Mouse (Mus musculus) layer of hippocampus, adult 11-12 months (tissue): ENCODE results near the gene Spag9.
A peak's percentile ranks its signal among the peaks of the same experiment; 100 is the strongest.

Experiments
- DNase-seq: peaks from one replicate; pipeline ENCODE4 v3.0.0; 2022; ENCODE audit warnings: low spot score

Gene Spag9

GRCm38 (mm10) chr11:94133344-94133955 lies 137.6 kb downstream of the Spag9 start:
- peak; percentile 85 for DNase-seq

DNA sequence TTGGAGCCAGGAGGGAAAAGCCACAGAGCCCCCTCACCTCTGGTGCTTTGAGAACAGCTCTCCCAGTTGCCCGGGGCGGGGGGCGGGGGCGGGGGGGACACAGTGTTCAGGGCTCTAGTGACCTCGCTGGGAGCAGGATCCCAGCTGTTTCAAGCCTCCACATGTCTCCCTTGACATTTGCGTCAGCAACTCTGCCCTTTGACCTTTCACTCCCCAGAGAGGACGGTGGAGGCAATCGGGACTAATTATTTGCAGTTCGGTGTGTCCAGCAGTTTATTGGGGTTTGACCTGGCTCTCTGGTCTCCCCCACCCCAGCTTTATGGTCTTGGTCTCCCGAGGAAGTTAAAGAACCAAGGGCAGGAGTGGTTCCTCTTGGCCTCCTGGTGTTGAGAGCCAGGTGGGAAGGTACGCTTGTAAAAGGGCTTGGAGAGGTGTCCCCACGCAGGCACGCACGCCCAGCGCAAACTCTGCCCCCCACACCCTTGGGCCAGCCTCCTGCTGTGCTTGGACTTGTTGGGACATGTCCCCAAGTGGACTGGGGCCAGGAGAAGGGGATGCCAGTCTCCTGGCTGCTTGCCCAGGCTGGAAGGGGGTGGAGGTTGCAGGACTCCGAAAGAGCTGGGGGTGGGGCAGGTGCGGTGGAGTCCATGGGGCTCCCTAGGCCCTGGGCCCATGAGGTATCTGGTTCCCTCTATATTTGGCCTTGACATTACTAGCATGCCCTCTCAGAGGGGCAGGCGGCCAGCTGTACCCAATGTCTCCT lies 138.4 kb downstream of the Spag9 start:
- DNase-seq, result no peak

DNA sequence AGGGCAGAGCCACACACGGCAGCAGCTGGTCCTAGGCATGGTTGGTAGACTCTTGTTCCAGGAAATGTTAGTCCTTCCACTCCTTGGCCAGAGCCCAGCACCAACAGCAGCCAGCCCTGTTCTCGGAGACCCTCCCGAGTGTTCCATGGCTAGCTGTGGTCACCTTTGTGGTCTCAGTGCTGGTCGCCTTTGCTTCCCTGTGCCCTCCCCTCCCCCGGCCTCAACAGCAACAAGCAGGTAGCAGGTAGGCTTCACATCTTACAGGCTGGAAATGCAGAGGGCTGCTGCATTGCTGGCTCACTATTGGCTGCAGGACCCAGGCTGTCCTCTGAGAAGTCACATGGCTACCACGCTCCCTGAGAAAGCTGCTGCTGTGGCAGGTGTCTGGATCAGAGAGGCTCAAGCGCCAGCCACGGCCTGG lies 139.7 kb downstream of the Spag9 start:
- no peak for DNase-seq

DNA sequence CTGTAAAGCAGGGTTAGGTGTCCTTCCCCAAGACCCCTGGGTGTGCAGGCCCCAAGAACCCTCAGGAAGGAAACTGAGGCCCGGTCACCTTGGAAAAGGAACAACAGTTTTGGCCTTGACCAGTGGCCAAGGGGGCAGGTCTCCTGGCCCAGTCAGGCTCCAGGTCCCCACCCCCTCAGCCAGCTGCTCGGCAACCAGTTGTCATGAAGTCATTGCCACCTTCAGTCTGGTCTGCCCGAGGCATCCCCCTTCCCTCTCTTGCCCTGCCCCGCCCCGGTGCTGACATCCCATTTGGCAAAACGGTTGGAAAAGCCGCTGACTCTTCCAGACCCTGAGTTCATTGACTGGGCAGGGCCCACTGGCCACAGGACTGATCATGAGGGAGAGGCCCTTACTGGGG lies 140.8 kb downstream of the Spag9 start:
- DNase-seq, result no peak

DNA sequence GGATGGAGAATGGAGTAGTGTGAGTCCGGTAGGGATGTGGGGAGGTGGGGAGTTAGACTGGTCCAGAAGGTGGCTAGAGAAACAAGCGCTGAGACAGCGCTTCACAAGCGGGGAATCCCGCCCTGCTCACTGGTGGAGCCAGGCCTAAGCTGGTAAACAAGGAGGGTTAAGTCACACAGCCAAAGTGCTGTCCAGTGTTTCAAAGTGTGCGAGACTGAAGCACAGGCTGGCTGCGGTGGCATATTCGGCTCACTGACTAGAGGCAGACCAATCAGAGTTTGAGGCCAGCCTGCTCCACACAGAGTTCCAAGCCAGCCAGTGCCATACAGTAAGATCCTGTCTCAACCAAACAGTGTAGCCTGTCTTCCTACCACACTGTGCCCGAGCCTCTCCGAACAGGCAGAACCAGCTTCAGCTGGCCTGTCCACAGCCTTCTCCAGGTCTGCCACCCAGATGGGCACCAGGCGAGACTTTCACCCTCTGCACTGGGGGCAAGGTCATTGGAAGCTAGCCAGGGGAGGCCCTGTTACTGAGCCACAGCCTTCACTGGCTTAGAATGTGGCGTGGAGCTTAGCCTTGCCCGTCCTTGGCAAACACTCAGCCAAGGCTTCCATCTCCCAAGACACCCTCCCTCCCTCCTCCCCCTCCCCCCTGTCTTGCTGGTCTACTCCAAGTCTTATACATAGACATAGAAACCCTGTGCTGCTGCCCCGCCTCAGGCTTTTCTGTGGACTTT lies 141.6 kb downstream of the Spag9 start:
- no peak for DNase-seq

GRCm38 (mm10) chr11:94138411-94139231 lies 142.7 kb downstream of the Spag9 start:
- DNase-seq, result no peak

GRCm38 (mm10) chr11:94139232-94139620 lies 143.3 kb downstream of the Spag9 start:
- no peak for DNase-seq

GRCm38 (mm10) chr11:94140540-94140939 lies 144.6 kb downstream of the Spag9 start:
- no peak for DNase-seq

GRCm38 (mm10) chr11:94141564-94141963 lies 145.7 kb downstream of the Spag9 start:
- no peak for DNase-seq

GRCm38 (mm10) chr11:94143336-94143735 lies 147.4 kb downstream of the Spag9 start:
- no peak for DNase-seq

GRCm38 (mm10) chr11:94144771-94145539 lies 149.1 kb downstream of the Spag9 start:
- peak; percentile 93 for DNase-seq

GRCm38 (mm10) chr11:94146049-94146605 lies 150.2 kb downstream of the Spag9 start:
- peak; percentile 54 for DNase-seq

DNA sequence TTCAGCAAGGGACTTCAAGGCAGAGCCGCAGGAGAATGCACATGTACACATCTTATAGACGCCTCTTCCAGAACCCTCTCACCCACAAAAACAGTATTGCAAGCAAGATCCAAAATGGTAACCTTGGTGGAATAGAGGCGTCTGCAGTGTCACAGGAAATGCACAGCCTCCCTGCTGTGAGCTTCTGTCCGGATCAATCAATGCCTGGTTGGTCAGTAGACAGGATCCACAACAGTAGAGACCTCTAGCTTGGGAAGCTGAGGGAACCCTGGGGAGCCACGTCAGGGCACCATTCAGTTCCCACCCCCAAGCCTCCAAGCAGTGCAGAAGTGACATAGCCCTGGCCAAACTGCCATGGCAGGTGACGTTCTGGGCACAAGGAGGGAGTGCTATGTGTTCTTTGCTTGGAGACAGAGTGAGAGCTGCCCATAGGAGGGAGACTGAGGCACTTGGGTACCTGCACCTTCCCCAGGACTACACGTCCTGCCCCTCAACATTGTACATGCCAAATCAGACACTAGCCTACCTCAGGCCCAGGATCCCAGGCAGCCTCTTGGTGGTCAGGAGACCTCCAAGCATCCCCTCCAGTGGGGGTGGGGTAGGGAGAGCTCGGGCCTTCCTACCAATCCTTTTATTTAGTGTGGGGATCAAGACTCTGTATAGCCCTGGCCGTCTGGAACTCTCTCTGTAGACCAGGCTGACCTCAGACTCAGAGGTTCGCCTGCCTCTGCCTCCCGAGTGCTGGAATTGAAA lies 151.0 kb downstream of the Spag9 start:
- DNase-seq, result no peak

- DNase-seq, result no peak
Measured at GRCm38 (mm10) chr11:94148105-94148696, 152.3 kb downstream of the Spag9 start.

GRCm38 (mm10) chr11:94148931-94149491 lies 153.1 kb downstream of the Spag9 start:
- peak; percentile 62 for DNase-seq

- no peak for DNase-seq
Measured at GRCm38 (mm10) chr11:94149509-94150259, 153.8 kb downstream of the Spag9 start.

DNA sequence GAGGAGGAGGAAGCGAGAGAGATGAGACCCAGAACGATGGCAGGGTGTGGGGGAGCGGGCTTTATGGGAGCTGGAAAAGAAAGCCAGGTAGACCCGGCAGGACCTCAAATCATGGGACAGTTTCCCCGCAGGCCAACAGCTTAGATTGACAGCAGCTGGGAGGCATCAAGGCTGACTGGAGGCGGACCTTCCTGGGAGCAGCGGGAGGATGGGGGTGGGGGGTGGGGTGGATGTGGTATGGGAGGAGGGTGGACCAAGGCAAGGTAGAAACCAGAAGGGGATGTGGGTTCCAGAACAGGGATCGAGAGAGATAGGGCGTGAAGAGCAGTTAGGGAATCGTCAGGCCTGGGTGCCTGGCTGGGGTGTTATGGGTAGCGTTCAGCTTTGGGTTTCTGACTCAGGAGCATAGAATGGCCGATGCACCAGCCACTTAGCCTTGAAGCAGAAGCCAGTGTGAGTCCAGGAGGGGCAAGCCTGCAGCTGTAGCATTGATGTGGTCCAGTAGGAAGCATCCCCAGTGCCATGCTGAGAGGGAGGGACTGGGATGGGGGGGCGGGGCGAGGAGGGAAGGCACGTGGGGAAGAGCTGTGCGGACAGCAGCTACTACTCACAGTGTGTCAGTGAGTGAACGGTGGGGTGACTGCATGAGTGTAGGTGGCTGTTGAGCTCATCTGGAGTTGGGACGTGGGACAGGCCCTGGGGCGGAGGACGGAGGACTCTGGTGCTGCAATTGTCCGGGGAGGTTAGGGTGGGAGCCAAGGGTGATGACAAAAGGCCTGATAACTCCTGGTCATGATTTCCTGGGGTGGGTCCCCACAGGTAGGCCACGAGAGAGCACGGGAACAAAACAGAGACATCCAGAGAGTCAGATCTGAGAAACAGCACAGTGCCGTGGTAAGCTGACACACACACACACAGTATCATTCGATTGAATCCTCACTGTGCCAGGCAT lies 154.9 kb downstream of the Spag9 start:
- no peak for DNase-seq

DNA sequence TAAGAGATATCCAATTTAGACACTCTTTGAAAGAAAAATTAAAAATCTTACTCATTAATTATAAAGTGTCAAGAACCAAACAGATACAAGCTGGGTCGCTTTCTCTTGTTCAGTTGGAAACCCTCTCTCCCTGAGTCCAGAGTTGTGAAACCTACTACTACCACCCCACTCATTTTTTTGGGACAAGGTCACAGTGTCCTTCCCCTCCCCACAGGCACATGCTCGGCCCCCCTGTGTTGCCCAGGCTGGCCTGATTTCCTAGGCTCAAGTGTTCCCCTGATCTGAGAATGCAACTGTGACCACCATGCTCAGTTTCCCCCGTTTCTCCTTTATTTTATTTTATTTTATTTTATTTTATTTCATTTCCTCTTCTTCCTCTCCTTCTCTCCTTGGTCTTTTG lies 158.3 kb downstream of the Spag9 start:
- DNase-seq, result no peak
